Mouse (Mus musculus) stomach, postnatal 0 days (tissue): ENCODE results near the gene Usp33.

Experiments used
- CTCF ChIP-seq: IDR thresholded peaks from 2 replicates; pipeline ENCODE4 v1.5.1; 2016; ENCODE audit warnings: antibody characterized with exemption, low read depth, mild to moderate bottlenecking, moderate library complexity
- EP300 ChIP-seq: optimal IDR thresholded peaks from 2 replicates; pipeline ENCODE3; 2016; ENCODE audit warnings: antibody characterized with exemption

DNA sequence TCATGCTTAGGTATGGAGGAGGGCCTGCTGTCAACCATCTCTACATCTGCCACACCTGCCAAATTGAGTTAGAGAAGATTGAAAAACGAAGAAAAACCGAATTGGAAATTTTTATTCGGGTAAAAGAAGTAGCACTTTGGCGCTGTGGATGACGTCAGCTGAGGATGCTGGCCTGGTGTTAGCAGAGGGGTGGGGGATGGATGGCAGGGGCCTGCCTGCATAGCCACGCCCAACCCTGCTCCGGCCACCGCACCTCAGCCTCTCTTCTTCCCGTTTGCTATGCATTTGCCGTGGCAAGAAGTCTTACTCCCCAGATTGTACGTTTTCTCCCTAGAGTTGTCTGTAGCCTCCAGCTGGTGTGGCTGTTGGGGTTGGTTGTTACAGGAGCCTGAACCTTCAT is 37.8 kb downstream of the Usp33 start:
- TF ChIP-seq CTCF, result no peak
- TF ChIP-seq EP300, result no peak
